Mouse (Mus musculus) lung, adult 18-20 months (tissue): ENCODE results near the gene Vmn2r96.
"Not testable (repeated sequence)": the region's sequence is repeated elsewhere in the genome, so short reads cannot be mapped to it uniquely, and the experiment has no call there.

Source experiments
- DNase-seq, 2 experiments: peaks; one replicate each; pipeline ENCODE4 v3.0.0; 2022; ENCODE audit warnings: mixed read lengths in 2 of 2

Gene Vmn2r96

GRCm38 (mm10) chr17:18572851-18573250 is at the start of gene Vmn2r96:
Vmn2r96 (plus strand) TSS chr17:18573151.
- DNase-seq, result not testable (repeated sequence)

GRCm38 (mm10) chr17:18523371-18523770 is 49.6 kb upstream of the Vmn2r96 start:
- no peak for DNase-seq

- no peak for DNase-seq
Measured at GRCm38 (mm10) chr17:18523991-18524390, 49.0 kb upstream of the Vmn2r96 start.

GRCm38 (mm10) chr17:18558212-18559158 is 14.5 kb upstream of the Vmn2r96 start:
- DNase-seq, result peak; percentile 17 to 23

- DNase-seq, result not testable (repeated sequence)
Measured at GRCm38 (mm10) chr17:18566186-18566585, 6.8 kb upstream of the Vmn2r96 start.

GRCm38 (mm10) chr17:18615151-18615550 is 42.2 kb downstream of the Vmn2r96 start:
- DNase-seq, result not testable (repeated sequence)

- DNase-seq, result no peak
Measured at GRCm38 (mm10) chr17:18626532-18626931, 53.6 kb downstream of the Vmn2r96 start.
